Mouse (Mus musculus): ENCODE data around the gene Gm5105.

Gm5105 gene

DNA sequence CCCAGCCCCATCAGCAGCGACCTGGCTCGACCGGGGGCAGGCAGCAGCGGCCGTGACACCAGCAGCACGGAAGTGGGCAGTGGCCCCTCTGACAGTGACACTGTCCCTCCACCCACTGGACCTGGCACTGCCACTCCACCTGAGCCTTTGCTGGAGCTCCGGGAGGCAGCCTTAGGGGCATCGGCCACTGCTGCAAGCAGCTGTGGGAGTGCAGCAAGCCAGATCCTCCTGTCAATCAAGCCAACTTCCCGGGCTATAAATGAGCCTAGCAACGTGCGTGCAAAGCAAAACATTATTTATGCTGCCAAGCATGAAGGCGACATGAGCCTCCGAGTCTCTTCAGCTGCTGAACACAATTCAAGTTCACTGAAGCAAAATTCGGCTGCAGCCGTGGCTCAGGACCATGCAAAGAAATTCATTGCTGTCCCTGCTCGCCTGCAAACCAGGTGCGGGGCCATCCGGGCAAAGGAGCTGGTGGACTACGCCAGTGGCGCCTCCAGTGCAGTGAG is 786 bp downstream of the Gm5105 start:
- DNase-seq, result no peak

DNA sequence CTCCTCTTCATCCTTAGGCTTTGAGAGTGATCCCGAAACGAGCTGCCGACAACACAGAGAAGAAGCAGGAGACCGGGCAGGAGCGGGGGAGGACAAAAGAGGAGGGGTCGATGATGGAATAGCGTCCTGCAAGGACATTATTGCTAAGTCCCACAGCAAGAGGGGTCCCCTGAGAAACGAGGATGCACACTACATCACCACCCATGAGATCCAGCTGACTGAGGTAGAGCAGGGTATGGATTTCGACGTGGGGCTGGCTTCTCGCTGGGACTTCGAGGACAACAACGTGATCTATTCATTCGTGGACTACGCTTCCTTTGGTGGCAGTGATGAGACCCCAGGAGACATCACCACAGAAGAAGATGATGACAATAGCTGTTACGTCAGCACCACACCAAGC is 1.3 kb downstream of the Gm5105 start:
- no peak for DNase-seq

DNA sequence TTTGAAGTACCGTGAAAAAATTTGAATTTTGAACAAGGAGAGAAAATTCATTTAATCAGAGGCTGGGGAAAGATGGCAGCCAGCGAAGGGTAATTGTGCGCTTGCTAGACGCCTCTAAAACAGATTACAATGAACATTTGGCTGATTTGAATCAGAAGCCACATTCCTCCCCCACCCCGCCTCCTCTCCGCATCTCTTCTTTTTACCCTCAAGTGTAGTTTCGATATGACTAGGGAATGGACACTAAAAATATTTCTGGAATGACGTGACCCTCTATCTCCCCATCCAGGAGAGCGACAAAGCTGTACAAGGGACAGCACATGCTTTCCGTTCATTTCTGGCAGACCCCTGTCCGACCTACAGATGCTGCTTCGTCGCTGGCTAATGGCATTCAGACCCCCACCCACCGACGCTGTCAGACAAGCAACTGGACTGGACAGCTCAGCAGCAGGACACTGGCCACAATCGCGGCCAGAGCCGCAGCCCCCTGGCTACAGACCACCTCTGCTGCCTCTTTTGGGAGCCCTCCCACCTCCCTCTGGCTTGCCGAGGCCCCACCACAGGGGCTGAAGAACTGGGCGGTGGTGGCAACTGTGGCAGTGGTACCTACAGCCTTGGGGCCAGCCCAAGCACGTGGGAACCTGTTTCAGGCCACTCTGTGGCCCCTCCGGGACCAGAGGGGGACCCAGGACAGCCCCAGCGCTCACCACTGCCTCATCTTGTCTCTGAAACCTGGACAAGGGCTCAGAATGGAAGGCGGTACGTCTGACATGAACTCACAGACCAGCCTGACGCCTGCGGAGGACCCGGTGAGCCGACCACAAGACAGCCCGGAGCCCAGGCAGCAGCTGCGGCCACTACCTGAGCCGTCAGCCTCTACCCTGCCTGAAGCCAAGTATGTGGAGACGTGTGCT is 2.2 kb downstream of the Gm5105 start, which contains the start of gene 1110002E22Rik:
TSS of gene 1110002E22Rik (plus strand) at position 321 of the 914 bp plus-strand sequence.
- DNase-seq, result no peak

DNA sequence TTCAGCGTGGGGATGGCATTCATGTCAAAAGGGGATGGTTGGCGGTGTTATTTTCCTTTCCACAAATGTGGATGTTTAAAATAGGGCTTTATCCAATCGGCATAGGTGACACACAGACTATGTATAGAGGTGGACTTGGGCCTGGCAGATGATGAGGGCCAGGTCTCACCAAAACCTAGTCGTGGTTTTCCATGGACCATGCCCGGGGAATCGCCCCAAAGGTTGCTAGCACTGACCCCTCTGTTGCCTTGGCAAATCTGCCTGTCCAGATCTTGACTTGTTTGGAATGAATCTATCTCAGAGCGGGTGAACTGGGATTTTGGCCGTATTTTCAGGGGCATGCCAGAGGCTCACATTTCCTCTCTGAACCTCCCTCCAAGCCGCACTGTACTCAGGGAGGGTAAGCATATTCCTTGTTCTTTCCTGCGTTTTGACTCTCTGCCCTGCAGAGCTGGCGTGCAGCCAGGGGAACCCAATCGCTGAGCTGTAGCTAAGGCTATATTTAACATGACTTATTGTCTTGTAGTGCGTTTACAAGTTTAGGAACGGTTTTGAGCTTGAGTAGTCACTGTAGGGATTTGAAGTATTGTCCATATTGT is 3.4 kb downstream of the Gm5105 start:
- no peak for DNase-seq

- no peak for DNase-seq
These were observed 4.5 kb downstream of the Gm5105 start for GRCm38 (mm10) chr3:138062673-138063072.

- DNase-seq, result no peak
These were observed 5.8 kb downstream of the Gm5105 start for GRCm38 (mm10) chr3:138061205-138061911.

- DNase-seq, result no peak
These were observed 6.8 kb downstream of the Gm5105 start for GRCm38 (mm10) chr3:138060429-138060828.

- no peak for DNase-seq
These were observed 9.0 kb downstream of the Gm5105 start for GRCm38 (mm10) chr3:138058226-138058625.

- DNase-seq, result no peak
These were observed 10.2 kb downstream of the Gm5105 start for GRCm38 (mm10) chr3:138056976-138057375.

DNA sequence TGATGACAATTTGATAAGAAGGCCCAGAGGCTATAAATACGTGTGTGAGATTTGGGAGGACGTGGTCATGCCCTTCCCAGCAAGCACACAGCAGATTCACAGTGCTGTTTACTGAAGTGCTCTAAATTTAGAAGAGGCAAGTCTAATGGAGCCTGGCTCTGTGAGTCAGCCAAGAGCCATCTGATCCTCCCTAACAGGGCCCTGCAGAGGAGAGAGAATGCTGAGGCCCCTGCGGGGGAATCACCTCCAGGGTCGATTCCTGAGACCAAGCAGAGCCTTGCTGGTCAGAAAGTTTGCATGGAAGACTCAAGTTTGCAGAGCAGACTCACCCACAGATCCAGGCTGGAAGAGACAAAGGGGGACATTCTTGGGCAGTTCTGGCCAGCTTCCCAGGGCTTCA is 13.2 kb downstream of the Gm5105 start:
- DNase-seq, result no peak

DNA sequence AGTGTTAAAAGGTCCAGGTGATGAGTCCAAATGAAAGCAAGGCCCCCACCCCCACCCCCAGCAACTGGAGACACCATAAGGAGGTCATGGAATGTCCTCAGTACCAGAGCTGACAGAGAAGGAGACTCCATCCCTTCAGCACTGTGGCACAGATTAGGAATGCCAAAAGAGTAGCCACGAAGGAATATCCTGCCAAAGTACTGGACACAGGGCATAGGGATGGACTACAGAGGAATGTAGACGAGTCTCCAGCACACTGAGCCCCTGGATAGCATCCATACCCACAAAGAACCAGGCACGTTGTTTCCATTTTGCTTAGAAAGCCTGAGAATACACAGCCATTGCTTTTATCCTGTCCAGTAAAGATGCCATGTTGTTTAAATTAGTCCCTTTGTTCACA is 15.8 kb downstream of the Gm5105 start:
- DNase-seq, result no peak

GRCm38 (mm10) chr3:138050772-138051171 is 16.4 kb downstream of the Gm5105 start:
- no peak for DNase-seq

DNA sequence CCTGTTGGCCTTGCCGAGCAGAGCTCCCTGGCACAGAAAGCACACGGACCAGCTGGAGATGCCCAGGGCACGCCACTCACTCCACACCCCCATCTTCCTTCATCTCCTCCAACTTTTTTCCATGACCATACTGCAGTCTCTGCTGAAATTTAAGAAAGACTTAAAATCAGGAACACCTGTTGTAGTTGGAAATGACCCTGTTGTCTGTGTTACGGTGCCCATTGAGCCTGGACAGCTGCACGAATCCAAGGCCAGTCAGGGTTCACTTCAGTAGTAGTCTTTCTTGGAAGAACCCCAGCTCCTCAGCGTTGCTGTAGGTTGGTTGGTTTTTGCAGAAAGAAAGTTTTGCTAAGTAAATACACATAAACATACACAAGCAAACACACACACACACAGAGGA is 17.6 kb downstream of the Gm5105 start:
- no peak for DNase-seq

DNA sequence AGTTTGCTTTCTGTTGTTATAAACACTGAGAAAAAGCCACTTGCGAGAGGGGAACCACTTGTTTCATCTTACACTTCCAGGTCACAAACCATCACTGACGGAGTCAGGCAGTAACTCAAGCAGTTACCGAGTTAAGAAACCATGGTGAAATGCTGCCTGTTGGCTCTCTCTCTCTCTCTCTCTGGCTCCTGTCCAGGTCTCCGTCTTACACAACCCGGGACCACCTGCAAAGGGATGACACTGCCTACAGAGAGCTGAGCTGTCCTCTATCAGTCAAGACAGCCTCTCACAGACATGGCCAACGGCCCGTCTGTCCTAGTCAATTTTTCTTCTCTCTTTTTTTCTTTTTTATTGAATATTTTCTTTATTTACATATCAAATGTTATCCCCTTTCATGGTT is 23.9 kb downstream of the Gm5105 start:
- DNase-seq, result no peak

- no peak for DNase-seq
These were observed 25.4 kb downstream of the Gm5105 start for GRCm38 (mm10) chr3:138041591-138042301.

DNA sequence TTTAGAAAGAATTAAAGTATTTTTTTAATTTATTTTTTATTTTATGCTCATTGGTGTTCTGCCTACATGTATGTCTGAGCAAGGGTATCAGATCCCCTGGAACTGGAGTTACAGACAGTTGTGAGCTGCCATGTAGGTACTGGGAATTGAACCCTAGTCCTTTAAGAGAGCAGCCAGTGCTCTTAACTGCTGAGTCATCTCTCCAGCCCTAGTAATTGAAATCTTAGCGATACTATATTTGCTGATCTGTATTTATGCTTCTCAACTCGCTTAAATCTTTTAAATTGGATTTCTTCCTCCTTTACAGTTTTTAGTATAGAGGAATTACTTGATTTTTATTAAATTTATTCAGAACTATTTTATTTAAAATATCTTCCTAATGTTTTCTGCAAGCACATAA is 26.2 kb downstream of the Gm5105 start:
- DNase-seq, result no peak

DNA sequence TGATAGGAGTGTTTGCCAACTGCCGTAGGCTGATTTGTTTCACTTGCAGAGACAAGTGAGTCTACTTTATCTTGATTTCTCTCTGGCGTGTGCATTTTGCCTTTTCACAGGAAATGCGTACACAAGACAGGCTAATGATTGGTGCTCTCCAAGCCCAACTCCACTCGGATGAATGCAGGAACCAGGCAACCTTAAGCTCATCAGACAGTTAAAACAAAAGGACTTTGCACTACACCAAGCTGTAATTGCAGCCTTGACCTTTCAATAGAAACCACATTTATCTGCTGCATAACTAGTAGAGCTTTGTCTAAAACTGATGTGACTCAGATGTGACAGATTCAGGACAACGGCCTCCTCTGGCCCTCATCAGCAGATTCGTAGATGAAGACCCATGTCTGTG is 33.2 kb downstream of the Gm5105 start:
- DNase-seq, result no peak

DNA sequence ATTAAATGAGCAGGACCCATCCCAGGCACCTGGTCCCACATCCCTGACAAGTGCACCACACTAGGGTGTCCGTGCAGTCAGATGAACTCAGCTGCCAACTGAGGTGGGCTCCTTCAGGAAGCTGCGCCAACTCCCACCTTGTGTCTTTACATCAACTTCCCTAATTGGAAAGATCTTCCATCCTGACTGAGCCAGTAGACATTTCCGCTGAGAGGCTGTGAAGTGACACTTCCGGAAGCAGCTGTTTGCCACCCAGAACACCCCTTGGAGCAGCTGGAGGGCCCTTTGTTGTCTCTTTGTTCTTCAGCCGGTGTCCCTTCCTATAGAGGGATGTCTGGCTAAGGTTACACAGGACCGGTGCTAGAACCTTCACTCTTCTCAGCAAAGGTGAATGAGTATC is 36.6 kb downstream of the Gm5105 start:
- DNase-seq, result no peak

DNA sequence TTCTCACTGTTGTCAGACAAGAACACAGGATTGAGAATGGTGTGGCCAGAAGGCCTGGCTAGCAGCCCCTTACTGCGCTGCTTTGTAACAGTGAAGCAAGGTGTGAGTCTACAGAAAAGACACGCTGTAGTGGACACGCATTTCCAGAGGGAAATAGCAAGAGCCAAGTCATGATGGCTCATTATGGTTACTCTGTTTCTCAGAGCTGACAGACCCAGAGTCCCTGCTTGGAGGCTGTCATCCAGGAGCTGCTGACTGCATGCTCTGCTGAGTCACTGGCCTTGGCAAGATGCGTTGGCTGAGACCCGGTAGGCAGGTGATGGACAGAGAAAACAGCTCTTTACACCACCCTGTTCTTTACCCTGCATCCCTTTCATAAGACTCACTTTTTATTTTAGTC is 37.8 kb downstream of the Gm5105 start:
- DNase-seq, result no peak

GRCm38 (mm10) chr3:138027575-138028362 is 39.4 kb downstream of the Gm5105 start:
- no peak for DNase-seq

DNA sequence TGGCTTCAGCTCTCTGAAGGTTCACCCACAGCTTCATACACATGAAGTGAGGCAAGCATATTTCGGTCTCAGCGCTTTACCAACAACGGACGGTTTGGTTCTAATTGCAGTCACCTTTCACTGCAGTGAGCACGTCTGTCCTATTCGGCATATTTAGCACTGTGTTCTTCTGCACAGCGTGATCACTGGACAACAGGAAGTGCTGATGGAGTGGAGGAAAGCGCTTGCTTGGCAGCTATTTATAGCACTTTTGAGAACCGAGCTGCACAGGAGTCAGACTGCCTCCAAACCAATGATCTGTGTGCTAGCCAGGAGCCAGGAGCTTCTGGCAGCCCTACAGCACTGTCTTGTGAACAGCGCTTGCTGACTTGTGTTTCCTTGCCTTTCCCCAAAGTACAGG is 40.9 kb downstream of the Gm5105 start:
- no peak for DNase-seq

GRCm38 (mm10) chr3:138022651-138023050 is 44.5 kb downstream of the Gm5105 start:
- DNase-seq, result no peak
